Mouse (Mus musculus): Measurements from ENCODE around the gene Brpf1. TPM values are rescaled to one million over a fixed set of nuclear protein-coding genes. Genes with fewer than 3 reads are reported as not detected.
A peak's percentile ranks its signal among the peaks of the same experiment; 100 is the strongest.

Brpf1 gene
- polyA plus RNA-seq, 1 experiment from 2014 or later, result 12.4 TPM

DNA sequence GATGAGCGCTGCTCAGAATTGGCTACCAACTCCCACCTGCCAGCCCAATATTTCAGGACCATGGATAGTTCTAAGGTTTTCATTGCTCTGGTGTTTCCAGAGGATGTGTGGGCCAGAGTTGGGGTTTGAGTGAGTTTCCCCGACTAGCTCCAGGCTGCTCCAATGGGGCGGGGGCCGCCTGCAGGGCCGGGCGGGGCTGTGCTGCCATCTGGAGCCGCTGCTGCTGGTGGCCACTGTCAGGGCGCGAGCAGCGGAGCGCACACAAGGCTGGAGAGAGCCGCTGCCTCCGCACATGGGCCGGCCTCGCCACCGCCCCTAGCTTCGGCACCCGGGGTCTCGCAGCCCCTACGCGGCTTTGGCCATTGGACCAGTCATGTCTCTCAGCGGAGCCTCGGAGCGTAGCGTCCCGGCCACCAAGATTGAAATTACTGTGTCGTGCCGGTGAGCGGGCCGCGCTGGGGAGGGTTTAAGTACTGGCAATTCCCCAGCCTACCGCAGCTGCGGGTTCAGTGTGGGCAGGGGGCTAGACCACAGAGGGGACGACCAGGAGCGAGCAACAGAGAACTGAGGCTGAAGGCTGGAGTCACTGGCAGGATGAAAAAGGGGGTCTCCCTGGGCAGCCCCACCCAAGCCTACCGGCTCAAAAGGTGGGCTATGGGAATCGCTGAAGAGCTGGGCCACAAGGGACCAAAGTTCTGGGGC is 24.7 kb upstream of the Brpf1 start, which contains the start of gene Cpne9:
Cpne9 (plus strand) TSS at position 207 of the 702 bp plus-strand sequence.
- Histone ChIP-seq H3K9me3 (ENCODE audit: control insufficient read depth, low read length) (no peaks in the 10 kb centered on the region), H3K4me2 (ENCODE audit: low read length) (peak within 1 kb of the TSS; percentile 70), H3K4me3 (ENCODE audit: low read length) (peak within 1 kb of the TSS; percentile 44), H3K27me3 (replicated peaks; ENCODE audit: control insufficient read depth, insufficient read depth, low read length) (peaks cover 15% of the 10 kb centered on the region), H3K4me1 (ENCODE audit: control insufficient read depth, insufficient read depth, low read depth, low read length) (peaks cover 13% of the 10 kb centered on the region), H3K36me3 (ENCODE audit: control insufficient read depth, insufficient read depth, low read length) (peaks cover 15% of the 10 kb centered on the region; the same call in 1 of the 2 replicates), H3K9ac (ENCODE audit: low read depth, low read length) (peak within 1 kb of the TSS; percentile 65), H3K27ac (ENCODE audit: low read depth, low read length) (no peak within 1 kb of the TSS)
- peak; percentile 87 for ATAC-seq
- WGBS, result 2% methylated on average over 37 of the region's 37 CpGs

DNA sequence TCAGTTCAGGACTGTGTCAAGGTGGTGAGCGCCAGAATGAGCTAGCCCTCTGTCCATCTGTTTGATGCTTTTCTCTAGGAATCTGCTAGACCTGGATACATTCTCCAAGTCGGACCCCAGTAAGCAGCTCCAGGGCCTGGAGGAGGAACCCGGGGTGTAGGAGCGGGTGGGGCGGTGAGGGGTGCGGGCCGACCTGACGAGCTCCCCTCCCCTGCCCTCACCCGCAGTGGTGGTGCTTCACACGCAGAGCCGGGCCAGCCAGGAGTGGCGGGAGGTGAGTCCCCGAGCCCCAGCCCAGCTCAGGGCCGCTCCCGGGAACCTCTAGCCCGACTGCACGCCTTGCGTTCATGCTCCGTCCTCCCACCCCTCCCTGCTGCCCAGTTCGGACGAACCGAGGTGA is 24.0 kb upstream of the Brpf1 start:
- 3% methylated on average over 20 of the region's 22 CpGs for WGBS
- peaks cover 11% of the 10 kb centered on the region; the same call in 1 of the 2 replicates for H3K36me3 ChIP-seq (ENCODE audit: control insufficient read depth, insufficient read depth, low read length)
- ATAC-seq, result peak; percentile 23; the same call in 1 of the 2 replicates
- peak overlapping the region; percentile 44 for H3K4me3 ChIP-seq (ENCODE audit: low read length)
- H3K4me2 ChIP-seq (ENCODE audit: low read length), result peak overlapping the region; percentile 70
- peak overlapping the region; percentile 65 for H3K9ac ChIP-seq (ENCODE audit: low read depth, low read length)
- peaks cover 13% of the 10 kb centered on the region for H3K4me1 ChIP-seq (ENCODE audit: control insufficient read depth, insufficient read depth, low read depth, low read length)
- no peak overlapping the region for H3K27ac ChIP-seq (ENCODE audit: low read depth, low read length)
- peaks cover 15% of the 10 kb centered on the region for H3K27me3 ChIP-seq (replicated peaks; ENCODE audit: control insufficient read depth, insufficient read depth, low read length)
- no peaks in the 10 kb centered on the region for H3K9me3 ChIP-seq (ENCODE audit: control insufficient read depth, low read length)

- peak overlapping the region; percentile 70 for H3K4me2 ChIP-seq (ENCODE audit: low read length)
- H3K27ac ChIP-seq (ENCODE audit: low read depth, low read length), result no peak overlapping the region
- H3K4me1 ChIP-seq (ENCODE audit: control insufficient read depth, insufficient read depth, low read depth, low read length), result peaks cover 13% of the 10 kb centered on the region
- H3K36me3 ChIP-seq (ENCODE audit: control insufficient read depth, insufficient read depth, low read length), result peaks cover 8% of the 10 kb centered on the region; the same call in 1 of the 2 replicates
- H3K27me3 ChIP-seq (replicated peaks; ENCODE audit: control insufficient read depth, insufficient read depth, low read length), result peaks cover 15% of the 10 kb centered on the region
- 9% methylated on average over 6 of the region's 6 CpGs for WGBS
- no peaks in the 10 kb centered on the region for H3K9me3 ChIP-seq (ENCODE audit: control insufficient read depth, low read length)
- no peak overlapping the region; the same call in 1 of the 2 replicates for H3K9ac ChIP-seq (ENCODE audit: low read depth, low read length)
- peak overlapping the region; percentile 44; the same call in 1 of the 2 replicates for H3K4me3 ChIP-seq (ENCODE audit: low read length)
- ATAC-seq, result no peak
Measured at GRCm38 (mm10) chr6:113283500-113283899, 23.4 kb upstream of the Brpf1 start.

GRCm38 (mm10) chr6:113284931-113285330 is 22.0 kb upstream of the Brpf1 start:
- ATAC-seq, result no peak
- Histone ChIP-seq H3K4me3 (ENCODE audit: low read length) (no peak overlapping the region), H3K4me2 (ENCODE audit: low read length) (no peak overlapping the region), H3K4me1 (ENCODE audit: control insufficient read depth, insufficient read depth, low read depth, low read length) (peaks cover 13% of the 10 kb centered on the region), H3K27ac (ENCODE audit: low read depth, low read length) (no peak overlapping the region), H3K36me3 (ENCODE audit: control insufficient read depth, insufficient read depth, low read length) (peaks cover 5% of the 10 kb centered on the region; the same call in 1 of the 2 replicates), H3K9me3 (ENCODE audit: control insufficient read depth, low read length) (no peaks in the 10 kb centered on the region), H3K9ac (ENCODE audit: low read depth, low read length) (no peak overlapping the region), H3K27me3 (replicated peaks; ENCODE audit: control insufficient read depth, insufficient read depth, low read length) (peaks cover 15% of the 10 kb centered on the region)
- WGBS, result 77% methylated on average over 3 of the region's 3 CpGs

- H3K9me3 ChIP-seq (ENCODE audit: control insufficient read depth, low read length), result no peaks in the 10 kb centered on the region
- 70% methylated on average over 1 of the region's 1 CpGs for WGBS
- no peak for ATAC-seq
- peaks cover 11% of the 10 kb centered on the region for H3K27me3 ChIP-seq (replicated peaks; ENCODE audit: control insufficient read depth, insufficient read depth, low read length)
- no peak overlapping the region for H3K4me2 ChIP-seq (ENCODE audit: low read length)
- H3K36me3 ChIP-seq (ENCODE audit: control insufficient read depth, insufficient read depth, low read length), result no peaks in the 10 kb centered on the region
- peaks cover 13% of the 10 kb centered on the region for H3K4me1 ChIP-seq (ENCODE audit: control insufficient read depth, insufficient read depth, low read depth, low read length)
- H3K9ac ChIP-seq (ENCODE audit: low read depth, low read length), result no peak overlapping the region
- no peak overlapping the region for H3K27ac ChIP-seq (ENCODE audit: low read depth, low read length)
- H3K4me3 ChIP-seq (ENCODE audit: low read length), result no peak overlapping the region
Measured at GRCm38 (mm10) chr6:113286316-113286715, 20.6 kb upstream of the Brpf1 start.

GRCm38 (mm10) chr6:113287236-113287635 is 19.7 kb upstream of the Brpf1 start:
- Histone ChIP-seq H3K27me3 (replicated peaks; ENCODE audit: control insufficient read depth, insufficient read depth, low read length) (peaks cover 11% of the 10 kb centered on the region), H3K9ac (ENCODE audit: low read depth, low read length) (no peak overlapping the region), H3K9me3 (ENCODE audit: control insufficient read depth, low read length) (no peaks in the 10 kb centered on the region), H3K4me2 (ENCODE audit: low read length) (no peak overlapping the region), H3K4me3 (ENCODE audit: low read length) (no peak overlapping the region), H3K4me1 (ENCODE audit: control insufficient read depth, insufficient read depth, low read depth, low read length) (peaks cover 8% of the 10 kb centered on the region), H3K27ac (ENCODE audit: low read depth, low read length) (no peak overlapping the region), H3K36me3 (ENCODE audit: control insufficient read depth, insufficient read depth, low read length) (no peaks in the 10 kb centered on the region)
- WGBS, result 69% methylated on average over 4 of the region's 4 CpGs
- no peak for ATAC-seq

- no peaks in the 10 kb centered on the region for H3K9me3 ChIP-seq (ENCODE audit: control insufficient read depth, low read length)
- H3K4me2 ChIP-seq (ENCODE audit: low read length), result no peak overlapping the region
- no peaks in the 10 kb centered on the region; the same call in 1 of the 2 replicates for H3K27me3 ChIP-seq (replicated peaks; ENCODE audit: control insufficient read depth, insufficient read depth, low read length)
- no peak overlapping the region for H3K27ac ChIP-seq (ENCODE audit: low read depth, low read length)
- no peaks in the 10 kb centered on the region for H3K4me1 ChIP-seq (ENCODE audit: control insufficient read depth, insufficient read depth, low read depth, low read length)
- H3K9ac ChIP-seq (ENCODE audit: low read depth, low read length), result no peak overlapping the region
- WGBS, result 90% methylated on average over 15 of the region's 15 CpGs
- no peaks in the 10 kb centered on the region for H3K36me3 ChIP-seq (ENCODE audit: control insufficient read depth, insufficient read depth, low read length)
- ATAC-seq, result no peak
- no peak overlapping the region for H3K4me3 ChIP-seq (ENCODE audit: low read length)
Measured at GRCm38 (mm10) chr6:113289346-113289745, 17.6 kb upstream of the Brpf1 start.

DNA sequence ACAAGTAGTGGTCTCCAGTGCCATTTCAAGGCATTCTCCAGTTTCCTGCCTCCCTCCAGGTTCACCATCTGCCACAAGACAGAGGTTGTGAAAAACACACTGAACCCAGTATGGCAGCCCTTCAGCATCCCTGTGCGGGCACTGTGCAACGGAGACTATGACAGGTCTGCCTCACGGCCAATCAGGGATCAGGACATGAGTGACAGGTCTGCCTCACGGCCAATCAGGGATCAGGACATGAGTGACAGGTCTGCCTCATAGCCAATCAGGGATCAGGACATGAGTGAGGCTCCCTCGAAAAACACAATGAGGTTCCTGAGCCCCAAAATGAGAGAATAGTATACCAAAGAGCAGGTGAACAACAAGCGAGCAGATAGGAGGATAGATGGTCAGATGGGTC is 16.6 kb upstream of the Brpf1 start:
- Histone ChIP-seq H3K36me3 (ENCODE audit: control insufficient read depth, insufficient read depth, low read length) (no peaks in the 10 kb centered on the region), H3K4me2 (ENCODE audit: low read length) (no peak overlapping the region), H3K4me1 (ENCODE audit: control insufficient read depth, insufficient read depth, low read depth, low read length) (no peaks in the 10 kb centered on the region), H3K27me3 (replicated peaks; ENCODE audit: control insufficient read depth, insufficient read depth, low read length) (no peaks in the 10 kb centered on the region), H3K4me3 (ENCODE audit: low read length) (no peak overlapping the region), H3K9ac (ENCODE audit: low read depth, low read length) (no peak overlapping the region), H3K9me3 (ENCODE audit: control insufficient read depth, low read length) (no peaks in the 10 kb centered on the region), H3K27ac (ENCODE audit: low read depth, low read length) (no peak overlapping the region)
- ATAC-seq, result no peak
- WGBS, result 68% methylated on average over 6 of the region's 6 CpGs

GRCm38 (mm10) chr6:113292938-113293337 is 14.0 kb upstream of the Brpf1 start:
- Histone ChIP-seq H3K4me2 (ENCODE audit: low read length) (no peak overlapping the region), H3K9me3 (ENCODE audit: control insufficient read depth, low read length) (no peaks in the 10 kb centered on the region), H3K36me3 (ENCODE audit: control insufficient read depth, insufficient read depth, low read length) (no peaks in the 10 kb centered on the region), H3K27me3 (replicated peaks; ENCODE audit: control insufficient read depth, insufficient read depth, low read length) (no peaks in the 10 kb centered on the region), H3K4me1 (ENCODE audit: control insufficient read depth, insufficient read depth, low read depth, low read length) (no peaks in the 10 kb centered on the region), H3K4me3 (ENCODE audit: low read length) (no peak overlapping the region), H3K9ac (ENCODE audit: low read depth, low read length) (no peak overlapping the region), H3K27ac (ENCODE audit: low read depth, low read length) (no peak overlapping the region)
- ATAC-seq, result no peak
- WGBS, result 73% methylated on average over 5 of the region's 5 CpGs

All from hindbrain, embryonic 16.5 days (tissue).